Mouse (Mus musculus) MEL (cell line): ENCODE measurements around the gene Apopt1. TPM values are rescaled to one million over a fixed set of nuclear protein-coding genes. Genes with fewer than 3 reads are reported as not detected.

Source experiments
- DNase-seq: peaks from one replicate; pipeline ENCODE4 v3.0.0; 2011; ENCODE audit warnings: low read depth, low spot score
- H3K27ac ChIP-seq: 2 replicates; pipeline ENCODE4 v1.5.1; 2012; ENCODE audit warnings: low read depth, mild to moderate bottlenecking, control low read depth, low read length, moderate library complexity; ENCODE audit not compliant: control insufficient read depth
- H3K27me3 ChIP-seq, 2 experiments: fragments of 150-350 bp in 1 of 2; sonication (generic) in 1 of 2; 2 replicates each; pipeline ENCODE4 v1.6.1; 2012; ENCODE audit warnings: low read length in 2 of 2, mild to moderate bottlenecking in 2 of 2, improper control_type of control experiment in 1 of 2, moderate library complexity in 1 of 2; ENCODE audit not compliant: insufficient read depth in 2 of 2, control insufficient read depth in 1 of 2
- H3K36me3 ChIP-seq, 2 experiments: 2 replicates each; pipeline ENCODE4 v1.6.1; 2012 to 2014; ENCODE audit warnings: low read length in 2 of 2, improper control_type of control experiment in 1 of 2, inconsistent platforms in 1 of 2, mild to moderate bottlenecking in 1 of 2; ENCODE audit not compliant: insufficient read depth in 2 of 2, control insufficient read depth in 1 of 2
- H3K4me1 ChIP-seq, 2 experiments: fragments of 150-350 bp in 1 of 2; sonication (generic) in 1 of 2; 2 replicates each; pipeline ENCODE4 v1.6.1; 2012; ENCODE audit warnings: low read length in 2 of 2, improper control_type of control experiment in 1 of 2, mild to moderate bottlenecking in 1 of 2; ENCODE audit not compliant: insufficient read depth in 2 of 2, control insufficient read depth in 1 of 2
- H3K4me3 ChIP-seq, 2 experiments: fragments of 150-350 bp in 1 of 2; sonication (generic) in 1 of 2; 2 replicates each; pipeline ENCODE4 v1.5.1; 2012; ENCODE audit warnings: low read depth in 2 of 2, low read length in 2 of 2, mild to moderate bottlenecking in 2 of 2, moderate library complexity in 2 of 2, control low read depth in 1 of 2, improper control_type of control experiment in 1 of 2; ENCODE audit not compliant: control insufficient read depth in 1 of 2, insufficient read depth in 1 of 2
- H3K79me2 ChIP-seq: 2 replicates; pipeline ENCODE4 v1.6.1; 2012; ENCODE audit warnings: mild to moderate bottlenecking, low read length, moderate library complexity; ENCODE audit not compliant: control insufficient read depth, poor library complexity, insufficient read depth
- H3K9ac ChIP-seq: 2 replicates; pipeline ENCODE4 v1.6.1; 2012; ENCODE audit warnings: low read depth, mild to moderate bottlenecking, control low read depth, low read length, moderate library complexity; ENCODE audit not compliant: control insufficient read depth, poor library complexity, severe bottlenecking
- H3K9me3 ChIP-seq: fragments of 150-350 bp; sonication (generic); replicated peaks from 2 replicates; pipeline ENCODE4 v1.6.1; 2012; ENCODE audit warnings: mild to moderate bottlenecking, low read length, improper control_type of control experiment, moderate library complexity; ENCODE audit not compliant: insufficient read depth
- CHD2 ChIP-seq: IDR thresholded peaks from 2 replicates; pipeline ENCODE4 v1.6.1; 2011; ENCODE audit warnings: low read length, improper control_type of control experiment
- GABPA ChIP-seq: IDR thresholded peaks from 2 replicates; pipeline ENCODE4 v1.6.1; 2012; ENCODE audit warnings: low read depth, mild to moderate bottlenecking, inconsistent platforms, low read length, improper control_type of control experiment, moderate library complexity
- GATA1 ChIP-seq: IDR thresholded peaks from 2 replicates; pipeline ENCODE4 v1.6.1; 2011; ENCODE audit warnings: low read depth, low read length, improper control_type of control experiment
- HCFC1 ChIP-seq: IDR thresholded peaks from 2 replicates; pipeline ENCODE4 v1.6.1; 2012; ENCODE audit warnings: low read depth, mild to moderate bottlenecking, inconsistent platforms, low read length, improper control_type of control experiment, moderate library complexity
- JUND ChIP-seq: IDR thresholded peaks from 2 replicates; pipeline ENCODE4 v1.6.1; 2011; ENCODE audit warnings: low read depth, mild to moderate bottlenecking, improper control_type of control experiment, low read length
- MAFK ChIP-seq: IDR thresholded peaks from 2 replicates; pipeline ENCODE4 v1.6.1; 2011; ENCODE audit warnings: low read depth, mild to moderate bottlenecking, low read length, improper control_type of control experiment, borderline replicate concordance
- MAX ChIP-seq: IDR thresholded peaks from 2 replicates; pipeline ENCODE4 v1.6.1; 2011; ENCODE audit warnings: low read length, improper control_type of control experiment
- MEF2A ChIP-seq: IDR thresholded peaks from 2 replicates; pipeline ENCODE4 v1.6.1; 2014; ENCODE audit warnings: low read depth, mild to moderate bottlenecking, inconsistent platforms, low read length, improper control_type of control experiment; ENCODE audit not compliant: poor library complexity, insufficient replicate concordance, severe bottlenecking; ENCODE audit errors: extremely low read depth
- MYB ChIP-seq: IDR thresholded peaks from 2 replicates; pipeline ENCODE4 v1.6.1; 2011; ENCODE audit warnings: mild to moderate bottlenecking, low read depth, low read length, improper control_type of control experiment
- RCOR1 ChIP-seq: IDR thresholded peaks from 2 replicates; pipeline ENCODE4 v1.6.1; 2012; ENCODE audit warnings: low read depth, mild to moderate bottlenecking, inconsistent platforms, low read length, improper control_type of control experiment
- SIN3A ChIP-seq: IDR thresholded peaks from 2 replicates; pipeline ENCODE4 v1.6.1; 2012; ENCODE audit warnings: low read length, improper control_type of control experiment, inconsistent platforms
- SMC3 ChIP-seq: IDR thresholded peaks from 2 replicates; pipeline ENCODE4 v1.6.1; 2011; ENCODE audit warnings: low read depth, low read length, improper control_type of control experiment
- TCF12 ChIP-seq: IDR thresholded peaks from 2 replicates; pipeline ENCODE4 v1.6.1; 2014; ENCODE audit warnings: low read depth, mild to moderate bottlenecking, inconsistent platforms, low read length, improper control_type of control experiment, moderate library complexity
- UBTF ChIP-seq: IDR thresholded peaks from 2 replicates; pipeline ENCODE4 v1.6.1; 2012; ENCODE audit warnings: low read depth, mild to moderate bottlenecking, inconsistent platforms, low read length, improper control_type of control experiment, moderate library complexity, borderline replicate concordance; ENCODE audit not compliant: insufficient read depth
- USF1 ChIP-seq: IDR thresholded peaks from 2 replicates; pipeline ENCODE4 v1.6.1; 2014; ENCODE audit warnings: low read depth, mild to moderate bottlenecking, inconsistent platforms, low read length, improper control_type of control experiment, moderate library complexity
- USF2 ChIP-seq, 2 experiments: IDR thresholded peaks; 2 replicates each; pipeline ENCODE4 v1.6.1; 2011 to 2012; ENCODE audit warnings: improper control_type of control experiment in 2 of 2, low read length in 2 of 2, borderline replicate concordance in 1 of 2, inconsistent platforms in 1 of 2, low read depth in 1 of 2, mild to moderate bottlenecking in 1 of 2; ENCODE audit not compliant: insufficient read depth in 1 of 2
- ZKSCAN1 ChIP-seq: IDR thresholded peaks from 2 replicates; pipeline ENCODE4 v1.6.1; 2012; ENCODE audit warnings: low read depth, mild to moderate bottlenecking, inconsistent platforms, low read length, improper control_type of control experiment, moderate library complexity
- ZNF384 ChIP-seq: IDR thresholded peaks from 2 replicates; pipeline ENCODE4 v1.6.1; 2012; ENCODE audit warnings: low read depth, mild to moderate bottlenecking, inconsistent platforms, low read length, improper control_type of control experiment
- polyA plus RNA-seq, 2 experiments: library from polyadenylated mRNA; stranded (reverse) in 1 of 2; unstranded in 1 of 2; fragments of >175 nt in 1 of 2; fragments of >200 nt in 1 of 2; gene quantifications; 2 replicates each; pipeline versions ENCODE4 v1.2.1 to v1.2.4; 2012; ENCODE audit warnings: low replicate concordance in 2 of 2, low read depth in 1 of 2; ENCODE audit not compliant: insufficient read length in 2 of 2, insufficient read depth in 1 of 2, missing spikeins in 1 of 2
- total RNA-seq: library from RNA; depleted of rRNA; stranded (reverse); fragments of 300-350 nt; gene quantifications from 2 replicates; pipeline ENCODE4 v1.2.3, GENCODE M21; 2012

Gene Apopt1
- total and polyA plus RNA-seq, 3 experiments: 25.7 to 46.5 TPM; not detected in 1

DNA sequence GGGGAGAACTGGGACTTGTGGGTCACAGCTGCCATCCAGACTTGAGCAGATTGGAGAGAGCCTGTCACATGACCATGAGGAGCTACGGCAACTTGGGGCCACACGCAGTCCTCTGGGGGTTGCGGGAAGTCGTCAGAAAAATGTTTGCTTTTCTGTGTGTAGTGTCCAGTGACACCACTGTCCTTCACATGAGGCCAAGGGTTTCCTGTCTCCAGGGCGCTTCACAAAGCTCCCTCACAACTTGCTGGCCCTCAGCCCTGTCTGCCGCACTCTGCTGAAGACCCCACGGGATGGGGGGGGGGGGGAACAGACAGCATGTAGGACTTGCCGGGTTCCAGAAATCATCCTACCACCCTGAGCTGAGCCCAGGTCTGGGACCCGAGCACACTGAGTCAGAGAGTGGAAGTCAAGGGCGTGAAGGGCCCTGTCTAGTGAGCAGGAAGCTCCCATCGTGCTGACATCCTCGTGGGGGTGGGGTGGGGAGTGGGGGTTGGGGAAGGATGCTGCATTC lies 18.7 kb upstream of the Apopt1 start:
- no peaks in the 10 kb centered on the region for H3K27me3 ChIP-seq
- no peak overlapping the region for H3K27ac ChIP-seq
- H3K9ac ChIP-seq: no peak overlapping the region
- no peaks in the 10 kb centered on the region for H3K9me3 ChIP-seq
- no peaks in the 10 kb centered on the region for H3K79me2 ChIP-seq
- TF ChIP-seq USF2 (IDR thresholded peaks at IDR 0.05; ENCODE audit: borderline replicate concordance in 1 of 2, insufficient read depth in 1 of 2, low read depth in 1 of 2, low read length in 2 of 2): no peak
- no peak for TF ChIP-seq GABPA
- TF ChIP-seq, all 39 proteins: peak for 0
- no peak for DNase-seq
- Histone ChIP-seq H3K4me1 (no peaks in the 10 kb centered on the region), H3K36me3 (no peaks in the 10 kb centered on the region), H3K4me3 (no peak overlapping the region)

DNA sequence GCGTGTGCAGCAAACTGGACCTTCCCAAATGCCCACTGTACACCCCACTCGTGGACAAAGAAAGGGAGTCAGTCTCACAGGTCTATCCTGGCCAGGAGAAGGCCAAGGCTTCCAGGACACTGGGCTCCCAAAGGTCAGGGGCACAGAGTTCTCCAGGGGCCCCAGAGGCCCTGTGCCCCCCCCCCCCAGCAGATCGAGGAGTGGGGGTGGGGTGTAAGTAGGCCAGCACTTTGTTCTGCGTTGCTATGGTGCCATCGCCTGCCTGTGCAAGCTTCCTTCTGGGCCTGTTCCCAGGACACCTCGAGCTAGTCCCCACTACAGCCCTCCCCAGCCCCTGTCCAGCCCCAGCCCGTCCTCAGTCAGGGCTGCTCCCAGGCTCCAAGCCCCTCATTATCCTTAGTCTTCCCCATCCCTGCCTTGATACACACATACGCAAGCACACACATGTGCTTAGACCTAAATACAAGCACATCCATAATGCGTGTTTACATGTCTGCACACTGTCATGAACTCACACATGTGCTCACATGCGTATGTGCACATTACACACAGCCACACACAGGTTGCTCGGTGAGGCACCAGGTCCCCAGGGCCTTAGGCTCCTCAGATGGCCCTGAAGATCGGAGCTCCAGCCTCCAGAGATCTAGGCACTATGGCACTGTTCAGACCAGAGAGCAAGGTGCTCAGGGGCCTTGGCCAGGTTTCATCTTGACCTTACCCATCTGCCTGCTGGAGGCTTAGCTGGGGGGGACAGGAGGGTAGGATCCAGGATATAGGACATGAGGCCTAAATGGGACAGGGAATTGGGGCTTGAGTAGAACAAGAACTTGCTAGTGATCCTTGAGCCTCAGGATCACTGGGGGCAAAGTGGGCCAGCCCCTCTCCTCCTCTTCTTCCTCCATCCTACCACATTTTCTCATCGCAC lies 17.9 kb upstream of the Apopt1 start:
- Histone ChIP-seq H3K27me3 (no peaks in the 10 kb centered on the region), H3K79me2 (no peaks in the 10 kb centered on the region), H3K27ac (no peak overlapping the region), H3K9ac (no peak overlapping the region)
- TF ChIP-seq TCF12: no peak
- TF ChIP-seq CHD2: no peak
- no peak for TF ChIP-seq MYB
- no peak for TF ChIP-seq MEF2A
- no peak for TF ChIP-seq MAX
- TF ChIP-seq ZNF384: no peak
- no peak for TF ChIP-seq SIN3A
- no peak for TF ChIP-seq GATA1
- TF ChIP-seq HCFC1: no peak
- TF ChIP-seq ZKSCAN1: no peak
- no peak for TF ChIP-seq USF2 (IDR thresholded peaks at IDR 0.05; ENCODE audit: borderline replicate concordance in 1 of 2, insufficient read depth in 1 of 2, low read depth in 1 of 2, low read length in 2 of 2)
- no peak for TF ChIP-seq MAFK
- no peak for TF ChIP-seq USF1
- TF ChIP-seq RCOR1: no peak
- no peak for TF ChIP-seq JUND
- TF ChIP-seq SMC3: no peak
- no peak for TF ChIP-seq UBTF
- TF ChIP-seq, all 39 proteins: peak for 0
- Histone ChIP-seq H3K9me3 (no peaks in the 10 kb centered on the region), H3K4me3 (no peak overlapping the region), H3K4me1 (no peaks in the 10 kb centered on the region), H3K36me3 (no peaks in the 10 kb centered on the region)
- DNase-seq: no peak
